Mouse (Mus musculus) thymus, postnatal 36 days (tissue): Measurements from ENCODE around the gene Mgat4c.
"Not testable (repeated sequence)": the region's sequence is repeated elsewhere in the genome, so short reads cannot be mapped to it uniquely, and the experiment has no call there.

Experiments used
- DNase-seq, 2 experiments: peaks; one replicate each; pipeline ENCODE4 v3.0.0; 2022; ENCODE audit warnings: mixed read lengths in 2 of 2

Mgat4c gene

GRCm38 (mm10) chr10:102155853-102156252 is 474.6 kb downstream of the Mgat4c start:
- DNase-seq, result no peak

- DNase-seq, result no peak
Measured at GRCm38 (mm10) chr10:102158809-102159208, 477.5 kb downstream of the Mgat4c start.

GRCm38 (mm10) chr10:102184726-102185125 is 503.4 kb downstream of the Mgat4c start:
- DNase-seq, result no peak

GRCm38 (mm10) chr10:102191646-102192045 is 510.4 kb downstream of the Mgat4c start:
- no peak for DNase-seq

GRCm38 (mm10) chr10:102196850-102197249 is 515.6 kb downstream of the Mgat4c start:
- DNase-seq, result no peak

- DNase-seq, result no peak
Measured at GRCm38 (mm10) chr10:102238558-102239211, 557.4 kb downstream of the Mgat4c start.

- no peak for DNase-seq
Measured at GRCm38 (mm10) chr10:102243897-102244296, 562.6 kb downstream of the Mgat4c start.

- DNase-seq, result no peak
Measured at GRCm38 (mm10) chr10:102244601-102245000, 563.3 kb downstream of the Mgat4c start.

- DNase-seq, result no peak
Measured at GRCm38 (mm10) chr10:102245269-102245668, 564.0 kb downstream of the Mgat4c start.

GRCm38 (mm10) chr10:102308892-102309479 is 627.7 kb downstream of the Mgat4c start:
- DNase-seq, result no peak

- no peak for DNase-seq
Measured at GRCm38 (mm10) chr10:102365685-102366381, 684.5 kb downstream of the Mgat4c start.

GRCm38 (mm10) chr10:102370576-102370975 is 689.3 kb downstream of the Mgat4c start:
- DNase-seq, result no peak

GRCm38 (mm10) chr10:102372111-102372510 is 690.8 kb downstream of the Mgat4c start:
- no peak for DNase-seq

GRCm38 (mm10) chr10:102374061-102374460 is 692.8 kb downstream of the Mgat4c start:
- no peak for DNase-seq

GRCm38 (mm10) chr10:102377377-102377776 is 696.1 kb downstream of the Mgat4c start:
- no peak for DNase-seq

GRCm38 (mm10) chr10:102389223-102389622 is 707.9 kb downstream of the Mgat4c start:
- DNase-seq, result no peak

GRCm38 (mm10) chr10:102417654-102418272 is 736.5 kb downstream of the Mgat4c start:
- DNase-seq, result no peak

GRCm38 (mm10) chr10:102435048-102435447 is 753.8 kb downstream of the Mgat4c start:
- peak in 1 of 2 experiments; percentile 4 for DNase-seq

GRCm38 (mm10) chr10:102435467-102435866 is 754.2 kb downstream of the Mgat4c start:
- DNase-seq, result not testable (repeated sequence)
